In genomic region chr7:132679549-132679948, GRCm38 (mm10) we compare ENCODE assay signal across 1 mouse cellular context.
TF ChIP-seq lines count a peak whose summit lies in the region.

No protein-coding gene starts in this region.

TF ChIP-seq in MEL, 35 proteins besides CTCF, POLR2A, EP300 and RAD21 (continued from another document):
- TF ChIP-seq USF2 (IDR thresholded peaks at IDR 0.05; ENCODE audit: borderline replicate concordance in 1 of 2, insufficient read depth in 1 of 2, low read depth in 1 of 2, low read length in 2 of 2) (0 out of 4 replicates have a peak, but pooled peaks of 1 of the 2 experiments have one; percentile 14), USF1 (IDR thresholded peaks at IDR 0.05; ENCODE audit: low read depth, low read length) (peak; percentile 73), UBTF (IDR thresholded peaks at IDR 0.05; ENCODE audit: borderline replicate concordance, insufficient read depth, low read depth, low read length) (no peak), HCFC1 (IDR thresholded peaks at IDR 0.05; ENCODE audit: low read depth, low read length) (no peak), ZNF384 (IDR thresholded peaks at IDR 0.05; ENCODE audit: low read depth, low read length) (no peak), SIN3A (IDR thresholded peaks at IDR 0.05; ENCODE audit: low read length) (no peak; the same call in 1 of the 2 replicates), E2F4 (IDR thresholded peaks at IDR 0.05; ENCODE audit: borderline replicate concordance, low read depth, low read length) (no peak), MEF2A (IDR thresholded peaks at IDR 0.05; ENCODE audit: extremely low read depth, insufficient replicate concordance, low read depth, low read length, poor library complexity, severe bottlenecking) (no peak), MYC (IDR thresholded peaks at IDR 0.05; ENCODE audit: low read depth, low read length) (no peak)
